Mouse (Mus musculus) small intestine, adult 2 months (tissue): ENCODE results near the gene Patj.
A peak's percentile ranks its signal among the peaks of the same experiment; 100 is the strongest.

Source experiments
- CTCF ChIP-seq: fragments of 200-500 bp; IDR thresholded peaks from 2 replicates; pipeline ENCODE4 v1.5.1; 2012; ENCODE audit warnings: low read depth, mild to moderate bottlenecking, control low read depth, inconsistent platforms, low read length, moderate library complexity, mixed read lengths; ENCODE audit not compliant: insufficient replicate concordance, insufficient read length; ENCODE audit errors: extremely low read depth
- POLR2A ChIP-seq: fragments of 200-500 bp; IDR thresholded peaks from 2 replicates; pipeline ENCODE4 v1.6.1; 2012; ENCODE audit warnings: low read depth, mild to moderate bottlenecking, control low read depth, inconsistent platforms, low read length, moderate library complexity

DNA sequence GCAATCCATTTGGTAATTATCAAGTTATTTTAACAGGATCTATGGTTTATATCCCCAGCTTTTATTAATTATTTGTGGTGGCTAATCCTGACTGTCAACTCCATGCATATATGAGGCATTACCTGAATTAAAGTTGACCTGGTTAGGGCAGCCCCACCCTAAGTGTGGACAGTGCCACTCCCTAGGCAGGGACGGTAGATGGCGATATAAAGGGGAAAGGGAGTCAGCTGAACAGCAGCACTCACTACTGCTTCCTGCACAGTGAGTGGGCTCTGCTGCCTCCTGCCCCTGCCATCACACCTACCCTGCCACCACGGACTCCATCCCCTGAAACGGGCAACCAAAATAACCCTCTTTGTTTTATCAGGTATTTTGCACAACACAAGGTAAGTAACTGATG is 20.2 kb upstream of the Patj start:
- TF ChIP-seq CTCF (peak; percentile 51; the same call in 1 of the 2 replicates), POLR2A (no peak)
